Mouse (Mus musculus) intestine, embryonic 15.5 days (tissue): ENCODE data around the gene Derl3. TPM values are rescaled to one million over a fixed set of nuclear protein-coding genes. Genes with fewer than 3 reads are reported as not detected.
A peak's percentile ranks its signal among the peaks of the same experiment; 100 is the strongest.
"Not testable (repeated sequence)": the region's sequence is repeated elsewhere in the genome, so short reads cannot be mapped to it uniquely, and the experiment has no call there.

Source experiments
- ATAC-seq: fragments of 200-750 bp; cut with Nextera tagmentation; 2 replicates; pipeline ENCODE4 v1.8.0; 2017; ENCODE audit warnings: moderate TSS enrichment, moderate library complexity
- H3K27ac ChIP-seq: fragments of 300-500 bp; sonication (generic); 2 replicates; pipeline ENCODE4 v1.5.1; 2015; ENCODE audit warnings: mild to moderate bottlenecking, inconsistent platforms
- H3K27me3 ChIP-seq: fragments of 300-500 bp; sonication (generic); replicated peaks from 2 replicates; pipeline ENCODE4 v1.6.1; 2015; ENCODE audit warnings: inconsistent platforms
- H3K36me3 ChIP-seq: fragments of 300-500 bp; sonication (generic); 2 replicates; pipeline ENCODE4 v1.6.1; 2015; ENCODE audit warnings: inconsistent platforms
- H3K4me1 ChIP-seq: fragments of 300-500 bp; sonication (generic); replicated peaks from 2 replicates; pipeline ENCODE4 v1.6.1; 2015; ENCODE audit warnings: inconsistent platforms
- H3K4me2 ChIP-seq: fragments of 300-500 bp; sonication (generic); replicated peaks from 2 replicates; pipeline ENCODE4 v1.6.1; 2015; ENCODE audit warnings: mild to moderate bottlenecking, inconsistent platforms
- H3K4me3 ChIP-seq: fragments of 300-500 bp; sonication (generic); replicated peaks from 2 replicates; pipeline ENCODE4 v1.5.1; 2015; ENCODE audit warnings: inconsistent platforms
- H3K9ac ChIP-seq: fragments of 300-500 bp; sonication (generic); 2 replicates; pipeline ENCODE4 v1.6.1; 2015; ENCODE audit warnings: inconsistent platforms
- H3K9me3 ChIP-seq: fragments of 300-500 bp; sonication (generic); 2 replicates; pipeline ENCODE4 v1.6.1; 2016; ENCODE audit warnings: inconsistent platforms
- WGBS: fragments of 180-500 bp; shearing (Covaris S2); methylation state at CpG from one replicate; pipeline ENCODE4 v1.1.7; 2015; 5-methylcytosine and 5-hydroxymethylcytosine counted together
- polyA plus RNA-seq: library from polyadenylated mRNA; unstranded; fragments of >200 nt; fragmentation: Nextera tagmentation; extraction: Ambion mirVana; gene quantifications from 2 replicates; pipeline ENCODE4 v1.2.1, GENCODE M21; 2015

Gene Derl3
- polyA plus RNA-seq, 1 experiment from 2014 or later, result 4.4 TPM

DNA sequence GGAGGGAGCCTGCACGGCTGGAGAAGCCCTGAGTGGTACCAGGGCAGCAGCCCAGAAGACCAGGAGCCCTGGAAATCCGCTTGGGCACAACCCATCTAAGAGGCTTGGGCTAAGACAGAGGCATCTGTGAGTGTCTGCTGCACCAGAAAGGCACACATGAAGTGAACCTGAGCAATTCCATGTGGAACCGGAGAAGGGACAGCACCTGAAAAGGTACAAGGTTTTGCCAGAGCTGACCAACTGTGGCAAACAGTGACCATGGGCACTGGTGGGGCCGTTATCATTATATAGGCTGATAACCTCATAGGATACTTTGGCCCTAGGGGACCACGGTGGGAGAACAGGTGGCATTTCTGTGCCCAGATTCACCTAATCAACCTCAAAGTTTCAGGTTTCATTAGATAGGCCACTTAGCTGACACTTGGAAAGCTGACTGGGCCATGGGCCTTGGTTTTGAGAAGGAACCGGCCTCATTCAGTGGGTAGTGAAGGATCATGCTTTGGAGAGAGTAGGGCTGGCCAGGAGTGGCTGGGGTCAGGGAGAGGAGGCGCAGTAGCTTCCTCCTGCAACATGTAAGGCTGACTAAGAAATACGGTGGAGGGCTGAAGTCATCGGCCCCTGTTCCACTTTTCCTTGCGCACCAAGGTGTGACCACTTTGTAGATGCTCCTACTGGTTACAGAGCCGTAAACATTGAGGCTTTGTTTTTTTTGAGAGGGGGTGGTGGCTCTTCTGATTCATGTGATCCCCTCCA is 36.9 kb upstream of the Derl3 start:
- no peak for ATAC-seq
- Histone ChIP-seq H3K27me3 (no peaks in the 10 kb centered on the region), H3K9me3 (no peaks in the 10 kb centered on the region), H3K4me1 (peaks cover 30% of the 10 kb centered on the region), H3K27ac (no peak overlapping the region), H3K9ac (no peak overlapping the region), H3K4me3 (no peak overlapping the region), H3K4me2 (no peak overlapping the region), H3K36me3 (peaks cover 8% of the 10 kb centered on the region)
- WGBS, result 77% methylated on average over 11 of the region's 11 CpGs

DNA sequence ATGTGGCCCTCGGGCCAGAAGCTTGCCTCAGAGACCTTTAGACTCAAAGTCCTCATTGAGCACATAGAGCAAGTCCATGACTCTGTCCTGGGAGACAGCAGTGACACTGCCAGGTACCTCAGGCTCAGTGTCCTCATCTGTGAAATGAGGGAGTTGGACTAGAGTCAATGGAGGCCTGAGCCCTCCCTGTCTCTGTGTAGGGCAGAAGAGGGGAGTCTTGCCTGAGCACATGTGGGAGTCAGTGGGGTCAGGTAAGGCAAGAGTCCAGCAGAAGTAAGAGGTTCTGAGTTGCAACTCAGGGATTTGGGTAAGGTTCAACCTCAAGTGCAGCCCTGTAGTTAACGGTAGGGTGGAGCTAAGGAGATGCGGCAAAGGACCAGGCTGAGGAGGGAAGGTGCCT is 36.2 kb upstream of the Derl3 start:
- no peak for ATAC-seq
- H3K4me3 ChIP-seq, result no peak overlapping the region
- peaks cover 8% of the 10 kb centered on the region for H3K36me3 ChIP-seq
- no peaks in the 10 kb centered on the region for H3K27me3 ChIP-seq
- peaks cover 24% of the 10 kb centered on the region for H3K4me1 ChIP-seq
- no peaks in the 10 kb centered on the region for H3K9me3 ChIP-seq
- no peak overlapping the region for H3K27ac ChIP-seq
- 83% methylated on average over 3 of the region's 3 CpGs for WGBS
- no peak overlapping the region for H3K4me2 ChIP-seq
- no peak overlapping the region for H3K9ac ChIP-seq

DNA sequence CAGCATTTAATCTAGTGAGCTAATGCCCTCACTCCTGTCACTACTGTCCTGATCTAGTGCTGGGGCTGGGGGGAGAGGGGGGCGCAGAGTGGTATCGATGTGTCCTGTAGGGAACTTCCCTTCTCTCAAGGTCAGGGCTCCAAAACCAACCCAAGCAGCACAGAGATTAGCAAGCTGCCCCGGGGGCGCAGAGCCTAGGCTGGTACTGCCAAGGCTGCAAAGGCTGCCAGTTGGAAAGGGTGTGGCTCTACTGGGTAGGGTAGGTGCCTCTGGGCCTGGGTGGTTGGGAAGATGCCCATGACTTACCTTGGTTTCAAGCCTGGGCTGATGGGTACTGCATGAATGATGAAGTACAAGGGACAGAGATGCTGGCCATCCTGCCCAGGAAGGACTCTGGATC is 35.6 kb upstream of the Derl3 start:
- H3K9me3 ChIP-seq, result no peaks in the 10 kb centered on the region
- no peak for ATAC-seq
- peaks cover 8% of the 10 kb centered on the region for H3K36me3 ChIP-seq
- H3K4me1 ChIP-seq, result peaks cover 17% of the 10 kb centered on the region
- H3K4me3 ChIP-seq, result no peak overlapping the region
- H3K4me2 ChIP-seq, result peak overlapping the region; percentile 3; the same call in 1 of the 2 replicates
- no peak overlapping the region for H3K27ac ChIP-seq
- no peak overlapping the region for H3K9ac ChIP-seq
- no peaks in the 10 kb centered on the region for H3K27me3 ChIP-seq
- 85% methylated on average over 4 of the region's 4 CpGs for WGBS

DNA sequence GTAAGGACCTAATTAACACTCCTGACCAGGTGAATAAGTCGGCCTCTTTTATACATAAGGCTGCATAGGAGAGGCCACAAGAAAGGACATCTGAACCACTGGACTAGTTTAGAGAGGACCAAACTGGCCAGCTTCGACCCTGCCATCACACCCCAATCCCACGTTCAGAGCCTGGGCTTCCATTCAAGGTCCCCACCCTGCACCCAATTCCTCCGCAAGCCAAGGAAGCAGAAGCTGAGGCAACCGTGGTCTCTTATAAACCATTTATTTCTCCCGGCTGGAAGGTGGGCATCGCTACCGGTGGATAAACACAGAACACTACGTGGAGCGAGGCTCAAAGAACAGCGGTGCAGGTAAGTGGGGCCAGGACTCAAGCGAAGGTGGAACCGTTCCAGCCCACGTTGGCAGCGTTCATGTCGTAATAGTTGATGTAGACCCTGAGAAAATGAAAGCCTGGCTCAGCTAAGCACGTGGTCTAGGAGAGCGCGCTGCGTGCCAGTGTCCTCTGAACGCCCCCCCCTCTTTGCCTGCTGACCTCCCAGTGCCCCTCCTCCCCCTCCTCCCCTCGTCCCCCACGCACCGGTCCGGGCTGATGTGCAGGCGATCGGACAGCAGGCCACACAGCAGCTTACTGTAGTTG is 34.0 kb upstream of the Derl3 start:
- H3K36me3 ChIP-seq, result peaks cover 8% of the 10 kb centered on the region
- no peaks in the 10 kb centered on the region for H3K9me3 ChIP-seq
- peak overlapping the region; percentile 88 for H3K9ac ChIP-seq
- H3K4me3 ChIP-seq, result peak overlapping the region; percentile 87
- peak overlapping the region; percentile 95; the same call in 1 of the 2 replicates for H3K27ac ChIP-seq
- ATAC-seq, result peak; percentile 58
- no peaks in the 10 kb centered on the region for H3K27me3 ChIP-seq
- WGBS, result 2% methylated on average over 27 of the region's 27 CpGs
- peak overlapping the region; percentile 72 for H3K4me2 ChIP-seq
- peaks cover 17% of the 10 kb centered on the region for H3K4me1 ChIP-seq

DNA sequence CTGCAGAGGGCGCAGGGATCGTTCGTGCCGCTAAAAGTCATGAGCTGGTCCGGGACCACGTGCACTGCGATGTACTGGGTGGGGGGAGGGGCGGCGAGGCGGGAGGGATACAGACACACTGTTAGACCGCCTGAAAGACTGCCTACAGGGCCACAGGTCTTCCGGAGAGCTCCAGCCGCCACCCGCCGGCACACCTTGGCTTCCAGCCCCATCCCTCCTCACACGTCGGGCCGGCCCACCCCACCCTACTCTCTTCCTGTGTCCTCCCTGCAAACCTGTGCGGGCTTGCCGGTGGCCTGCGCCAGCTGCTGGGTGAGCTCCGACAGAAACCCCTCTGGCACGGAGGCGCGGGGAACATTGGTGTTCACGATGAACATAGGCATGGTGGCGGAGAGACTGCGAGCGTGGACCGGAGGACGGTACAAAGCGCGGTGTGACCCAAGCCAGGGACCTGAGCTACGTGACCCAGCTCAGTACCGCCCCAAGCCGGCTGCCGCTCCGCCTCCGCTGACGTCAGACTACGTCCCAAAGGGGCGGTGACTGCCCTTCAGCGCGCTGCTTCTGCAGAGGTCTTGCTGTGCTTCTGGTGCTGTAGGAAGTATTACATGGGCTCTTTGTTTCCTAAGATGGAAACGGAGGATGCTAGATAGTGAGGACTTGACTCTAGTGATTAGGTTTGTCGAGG is 33.3 kb upstream of the Derl3 start, which contains the start of gene Mif:
Gene Mif (minus strand): TSS at position 455 of the 685 bp plus-strand sequence.
- H3K9ac ChIP-seq, result peak within 1 kb of the TSS; percentile 88
- whole genome bisulfite sequencing, result under 1% methylated on average over 43 of the region's 46 CpGs
- not testable (repeated sequence) for H3K36me3 ChIP-seq, H3K9me3 ChIP-seq, H3K27me3 ChIP-seq
- ATAC-seq, result peak; percentile 97
- H3K4me2 ChIP-seq, result peak within 1 kb of the TSS; percentile 72
- peak within 1 kb of the TSS; percentile 87 for H3K4me3 ChIP-seq
- peak within 1 kb of the TSS; percentile 95 for H3K27ac ChIP-seq
- peaks cover 17% of the 10 kb centered on the region for H3K4me1 ChIP-seq

DNA sequence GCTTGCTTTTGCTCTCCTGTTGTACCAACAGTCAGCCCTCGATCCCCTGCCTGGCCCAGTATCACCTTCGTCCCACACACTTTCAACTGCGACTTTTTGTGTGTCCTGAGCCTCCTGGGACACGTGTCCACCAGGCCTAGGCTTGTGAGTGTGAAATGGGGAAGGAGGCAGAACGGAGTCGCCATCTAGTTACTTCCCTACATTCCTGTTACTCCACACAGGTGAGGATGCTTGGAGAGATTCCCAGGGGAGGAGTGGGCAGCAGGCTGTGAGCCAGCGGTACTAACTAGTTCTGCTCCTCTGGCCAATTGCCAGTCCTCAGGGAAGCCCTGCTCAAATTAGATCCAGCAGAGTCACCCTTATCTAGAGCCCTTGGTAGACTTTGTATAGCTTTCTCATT is 32.5 kb upstream of the Derl3 start:
- Histone ChIP-seq H3K9ac (no peak overlapping the region), H3K4me3 (no peak overlapping the region), H3K27ac (peak overlapping the region; percentile 95), H3K4me2 (peak overlapping the region; percentile 72), H3K27me3 (no peaks in the 10 kb centered on the region), H3K4me1 (peaks cover 17% of the 10 kb centered on the region), H3K36me3 (peaks cover 8% of the 10 kb centered on the region), H3K9me3 (no peaks in the 10 kb centered on the region)
- 43% methylated on average over 7 of the region's 7 CpGs for WGBS
- no peak for ATAC-seq

DNA sequence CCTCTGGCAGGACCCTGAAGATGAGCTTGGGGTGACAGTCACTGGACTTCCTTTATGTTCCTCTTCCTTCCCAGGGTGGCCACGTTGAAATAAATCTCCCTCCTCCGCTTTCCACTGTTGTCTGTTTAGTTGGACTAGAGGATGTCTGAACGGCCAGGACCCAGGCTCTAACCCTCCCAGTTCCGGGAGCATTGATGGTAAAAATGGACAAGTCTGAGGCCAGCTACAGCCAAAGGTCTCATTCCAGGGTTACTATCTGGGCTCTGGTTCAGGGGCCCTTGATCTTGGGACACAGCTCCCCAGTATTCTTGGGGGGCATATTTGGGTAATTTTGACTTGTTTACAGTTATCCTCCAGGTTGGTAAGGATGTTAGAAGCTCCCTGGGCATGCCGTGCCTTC is 31.6 kb upstream of the Derl3 start:
- H3K9me3 ChIP-seq, result no peaks in the 10 kb centered on the region
- H3K4me2 ChIP-seq, result no peak overlapping the region
- H3K4me3 ChIP-seq, result no peak overlapping the region
- H3K36me3 ChIP-seq, result peaks cover 6% of the 10 kb centered on the region
- peaks cover 17% of the 10 kb centered on the region for H3K4me1 ChIP-seq
- H3K9ac ChIP-seq, result no peak overlapping the region
- no peaks in the 10 kb centered on the region for H3K27me3 ChIP-seq
- ATAC-seq, result no peak
- 78% methylated on average over 5 of the region's 5 CpGs for WGBS
- no peak overlapping the region for H3K27ac ChIP-seq

DNA sequence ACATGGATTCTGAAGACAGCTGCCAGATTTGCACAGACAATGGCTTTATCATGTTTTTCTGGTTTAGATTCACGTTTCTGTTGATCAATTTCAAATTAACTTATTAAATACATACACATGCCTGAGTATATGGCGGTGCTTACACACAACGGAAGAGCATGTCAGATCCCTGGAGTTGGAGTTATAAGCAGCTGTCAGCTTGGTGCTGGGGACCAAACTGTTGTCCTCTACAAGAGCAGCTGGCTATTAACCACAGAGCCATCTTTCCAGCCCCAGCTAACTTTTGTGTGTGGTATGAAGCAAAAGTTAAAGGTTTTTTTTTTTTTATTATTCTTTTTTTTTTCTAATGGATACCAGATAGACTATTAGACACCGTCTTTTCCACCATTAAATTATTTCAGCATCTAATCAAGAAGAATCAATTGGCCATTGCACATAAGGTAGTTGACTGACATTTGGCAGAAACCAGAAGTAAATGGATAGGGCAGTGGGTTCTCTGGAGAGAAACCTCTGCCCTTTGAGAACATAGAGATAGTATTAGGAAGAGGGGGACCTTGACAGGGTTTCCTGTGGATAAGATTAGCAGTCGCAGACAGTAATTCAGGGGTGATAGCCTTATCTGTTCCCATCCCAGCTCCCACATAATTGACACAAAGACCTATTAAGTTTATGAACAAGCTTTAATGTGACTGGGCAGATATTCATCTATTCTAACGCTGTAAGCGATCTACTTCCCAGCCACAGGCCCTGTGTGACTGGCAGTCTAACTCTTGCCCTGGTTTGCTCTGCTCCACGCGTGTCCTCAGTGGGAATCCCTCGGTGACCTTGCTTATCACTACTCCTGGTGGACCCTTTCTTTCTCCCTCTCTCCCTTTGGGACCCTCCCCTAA is 20.9 kb upstream of the Derl3 start:
- Histone ChIP-seq H3K4me2 (peak overlapping the region; percentile 70), H3K4me1 (peaks cover 5% of the 10 kb centered on the region; the same call in 1 of the 2 replicates), H3K9me3 (no peaks in the 10 kb centered on the region), H3K4me3 (peak overlapping the region; percentile 32), H3K27me3 (no peaks in the 10 kb centered on the region), H3K9ac (0 out of 2 replicates have a peak overlapping the region, but pooled peaks have one; percentile 9), H3K36me3 (no peaks in the 10 kb centered on the region), H3K27ac (no peak overlapping the region)
- 36% methylated on average over 10 of the region's 10 CpGs for WGBS
- ATAC-seq, result no peak; the same call in 1 of the 2 replicates

DNA sequence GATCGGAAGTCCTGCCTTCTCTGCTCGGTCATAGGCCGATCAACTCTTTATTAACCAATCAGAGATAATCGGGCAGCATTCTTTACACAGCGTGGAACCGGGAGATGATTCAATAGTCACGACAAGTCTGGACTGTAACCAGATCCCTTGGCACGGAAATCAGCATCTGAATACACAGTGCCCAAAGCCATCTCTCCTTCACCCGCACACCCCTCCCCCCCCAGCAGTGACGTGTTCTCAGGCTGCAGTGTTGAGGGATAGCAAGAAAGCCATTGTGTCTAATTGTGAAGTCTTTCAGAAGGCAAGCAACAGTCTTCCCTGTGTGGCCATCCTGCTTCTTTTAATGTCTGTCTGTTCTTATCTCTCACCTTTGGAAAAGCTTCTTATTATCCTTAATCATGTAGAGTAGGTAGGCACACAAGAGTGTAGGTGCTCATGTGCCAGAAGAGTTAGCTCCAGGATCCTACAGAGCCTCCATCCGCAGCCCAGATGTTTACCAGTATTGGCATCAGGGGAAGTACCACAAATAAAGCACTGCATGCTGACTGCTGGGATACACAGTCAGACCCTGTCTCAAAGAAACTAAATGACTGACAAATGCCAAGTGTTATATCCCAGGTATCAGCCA is 20.2 kb upstream of the Derl3 start:
- H3K9ac ChIP-seq, result peak overlapping the region; percentile 15; the same call in 1 of the 2 replicates
- H3K4me2 ChIP-seq, result peak overlapping the region; percentile 70
- H3K4me1 ChIP-seq, result peaks cover 5% of the 10 kb centered on the region; the same call in 1 of the 2 replicates
- ATAC-seq, result peak; percentile 97
- no peaks in the 10 kb centered on the region for H3K27me3 ChIP-seq
- no peaks in the 10 kb centered on the region for H3K9me3 ChIP-seq
- peak overlapping the region; percentile 32 for H3K4me3 ChIP-seq
- no peak overlapping the region for H3K27ac ChIP-seq
- WGBS, result 3% methylated on average over 11 of the region's 11 CpGs
- H3K36me3 ChIP-seq, result no peaks in the 10 kb centered on the region

DNA sequence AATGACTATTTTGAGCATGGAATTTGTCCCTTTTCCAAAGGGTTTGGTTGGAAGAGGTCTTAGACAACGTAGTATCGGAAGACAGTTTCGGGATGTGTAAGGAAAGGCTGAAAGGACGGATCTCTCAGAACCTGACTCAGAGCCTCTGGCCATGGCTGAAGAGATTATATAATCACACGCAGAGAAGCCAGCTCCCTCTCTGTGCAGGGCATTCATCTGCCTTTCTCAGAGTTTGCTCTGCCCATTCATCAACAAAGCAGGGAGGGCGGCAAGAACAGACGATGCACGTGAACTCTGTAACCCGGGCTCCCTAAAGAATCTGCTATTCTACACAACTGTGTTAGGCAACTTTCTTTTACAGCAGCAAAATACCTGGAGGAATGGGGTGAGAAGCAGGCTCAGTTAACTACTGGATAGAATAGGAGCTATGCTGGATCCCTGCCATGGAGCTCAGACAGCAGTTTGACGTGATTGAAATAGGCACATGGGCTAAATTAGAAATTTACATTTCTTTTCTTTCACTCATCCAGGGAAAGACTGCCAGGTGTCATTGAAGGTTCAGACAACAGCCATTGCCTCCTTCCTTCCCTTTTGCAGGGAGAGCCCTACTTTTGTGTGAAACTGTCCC is 19.6 kb upstream of the Derl3 start:
- Histone ChIP-seq H3K9me3 (no peaks in the 10 kb centered on the region), H3K4me3 (no peak overlapping the region), H3K4me2 (peak overlapping the region; percentile 70), H3K36me3 (no peaks in the 10 kb centered on the region), H3K4me1 (peaks cover 5% of the 10 kb centered on the region; the same call in 1 of the 2 replicates), H3K9ac (no peak overlapping the region), H3K27me3 (no peaks in the 10 kb centered on the region), H3K27ac (no peak overlapping the region)
- 35% methylated on average over 10 of the region's 10 CpGs for WGBS
- ATAC-seq, result no peak

DNA sequence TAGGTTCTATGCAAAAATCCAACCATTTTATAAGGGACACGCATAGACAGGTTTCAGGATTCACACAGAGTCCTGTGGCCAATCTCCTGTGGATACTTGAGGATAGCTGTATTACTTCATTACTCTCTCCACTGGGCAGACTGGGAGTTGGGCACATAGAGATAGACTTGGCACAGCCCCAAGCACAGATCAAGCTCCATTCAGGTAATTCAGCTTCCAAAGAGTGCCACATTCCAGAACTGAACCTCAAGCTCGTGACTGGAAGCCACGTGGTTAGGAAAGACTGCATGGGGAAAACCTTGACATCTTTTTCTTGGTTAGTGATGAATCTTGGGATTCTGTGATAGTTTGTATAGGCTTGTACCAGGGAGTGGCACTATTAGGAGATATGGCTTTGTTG is 14.4 kb upstream of the Derl3 start:
- WGBS, result 86% methylated on average over 3 of the region's 3 CpGs
- no peaks in the 10 kb centered on the region for H3K27me3 ChIP-seq
- H3K4me2 ChIP-seq, result no peak overlapping the region
- no peak overlapping the region for H3K27ac ChIP-seq
- peaks cover 13% of the 10 kb centered on the region for H3K4me1 ChIP-seq
- no peaks in the 10 kb centered on the region for H3K9me3 ChIP-seq
- ATAC-seq, result no peak
- no peak overlapping the region for H3K9ac ChIP-seq
- no peak overlapping the region for H3K4me3 ChIP-seq
- H3K36me3 ChIP-seq, result no peaks in the 10 kb centered on the region
